Mouse (Mus musculus) adrenal gland, postnatal 10 days (tissue): ENCODE results near the gene 4930579G24Rik. TPM values are rescaled to one million over a fixed set of nuclear protein-coding genes. Genes with fewer than 3 reads are reported as not detected.

Experiments used
- total RNA-seq, 2 experiments: library from RNA; stranded (reverse); gene quantifications; 2 replicates each; pipeline ENCODE4 v1.2.3; 2021

Gene 4930579G24Rik
- total RNA-seq, 2 experiments from 2014 or later, result 5.5 to 5.7 TPM

Other genes starting within 250 kb of the 4930579G24Rik start
- gene Fnip2, start 61.3 kb upstream of the 4930579G24Rik start, total RNA-seq, result 10 to 100 TPM; 12.3 to 14.1 TPM
- 10 to 100 TPM; 40.5 to 45.7 TPM for gene Ppid, start 37.7 kb upstream of the 4930579G24Rik start, total RNA-seq
- gene Etfdh, start 421 bp downstream of the 4930579G24Rik start, total RNA-seq, result 100 to 1,000 TPM; 567 to 579 TPM
- 1 to 10 TPM in 1 of 2 experiments, under 1 TPM in 1; 0.51 to 2.2 TPM for gene Rxfp1, start 108.8 kb downstream of the 4930579G24Rik start, total RNA-seq
- 1 to 10 TPM; 5.2 to 8.4 TPM for gene Tmem144, start 223.7 kb downstream of the 4930579G24Rik start, total RNA-seq